Mouse (Mus musculus): ENCODE measurements around the gene Msmo1.

- no peak for TF ChIP-seq POLR2A (IDR thresholded peaks at IDR 0.05; ENCODE audit: insufficient read depth, low read depth, low read length)
- no peak for TF ChIP-seq CTCF (IDR thresholded peaks at IDR 0.05)
These were observed 43.3 kb downstream of the Msmo1 start for GRCm38 (mm10) chr8:64690306-64690705.

All from heart, adult 2 months (tissue).